Mouse (Mus musculus) regulatory T cell (primary cell): ENCODE results near the gene Hes7.

Experiments used
- in situ Hi-C: fragments of 300-600 bp; cut with MboI, MseI; formaldehyde crosslinking; loops from one replicate; pipeline ENCODE4 v1.15.1; 2025; ENCODE audit warnings: high pct_unique_total_duplicates

Hes7 gene

DNA sequence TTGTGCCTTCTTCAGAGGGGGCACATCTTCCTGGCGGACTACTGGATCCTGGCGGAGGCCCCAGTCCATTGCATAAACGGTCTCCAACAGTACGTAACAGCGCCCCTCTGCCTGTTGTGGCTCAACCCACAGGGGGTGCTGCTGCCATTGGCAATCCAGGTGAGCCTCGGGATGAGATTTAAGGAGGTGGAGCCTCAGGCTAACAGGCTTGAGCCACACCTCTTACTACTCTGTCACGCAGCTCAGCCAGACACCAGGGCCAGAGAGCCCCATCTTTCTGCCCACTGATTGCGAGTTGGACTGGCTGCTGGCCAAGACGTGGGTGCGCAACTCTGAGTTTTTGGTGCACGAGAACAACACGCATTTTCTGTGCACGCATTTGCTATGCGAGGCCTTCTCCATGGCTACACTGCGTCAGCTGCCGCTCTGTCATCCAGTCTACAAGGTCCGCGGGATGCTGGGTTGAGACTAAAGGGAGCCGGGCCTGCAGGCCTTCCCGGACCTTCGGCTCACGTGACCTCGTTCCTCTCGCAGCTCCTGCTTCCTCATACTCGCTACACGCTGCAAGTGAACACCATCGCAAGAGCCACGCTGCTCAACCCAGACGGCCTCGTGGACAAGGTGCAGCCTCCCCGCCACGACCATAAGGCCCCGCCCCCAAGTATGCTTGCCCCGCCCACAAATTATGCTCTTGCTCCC is 13.9 kb downstream of the Hes7 start:
- in situ Hi-C loops: no loop called here

DNA sequence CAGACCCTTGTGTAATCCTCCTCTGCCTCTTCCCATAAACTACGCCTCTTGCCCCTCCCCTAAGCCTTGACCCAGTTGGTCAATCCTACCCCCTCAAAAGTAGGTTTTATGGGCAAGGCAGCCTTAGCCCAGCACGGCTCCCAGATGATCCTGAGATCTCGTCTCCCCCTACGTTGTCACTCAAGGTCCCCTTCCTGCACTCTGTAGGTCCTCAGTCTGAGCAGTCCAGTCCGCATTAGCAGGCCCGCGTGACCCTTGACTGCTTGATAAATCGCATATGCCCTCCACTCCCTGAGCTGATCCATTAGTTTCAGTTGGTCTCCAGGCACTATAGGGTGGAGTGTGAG is 14.4 kb downstream of the Hes7 start:
- in situ Hi-C loops: no loop called here

DNA sequence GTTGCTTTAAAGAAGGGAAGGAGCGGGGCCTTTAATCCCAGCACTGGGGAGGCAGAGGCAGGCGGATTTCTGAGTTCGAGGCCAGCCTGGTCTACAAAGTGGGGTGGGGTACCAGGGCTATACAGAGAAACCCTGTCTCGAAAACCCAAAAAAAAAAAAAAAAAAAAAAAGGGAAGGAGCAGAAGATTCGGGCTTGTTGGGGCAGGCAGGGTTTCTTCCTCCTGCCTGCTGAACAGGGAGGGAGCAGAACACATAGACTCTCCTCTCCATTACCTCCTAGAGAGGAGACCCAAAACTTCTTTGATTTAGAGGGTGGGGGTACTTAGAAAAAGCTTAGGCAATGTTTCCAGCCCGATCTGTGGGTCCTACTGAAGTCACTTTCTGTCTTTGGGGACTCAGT is 15.2 kb downstream of the Hes7 start:
- in situ Hi-C loops: no loop called here

DNA sequence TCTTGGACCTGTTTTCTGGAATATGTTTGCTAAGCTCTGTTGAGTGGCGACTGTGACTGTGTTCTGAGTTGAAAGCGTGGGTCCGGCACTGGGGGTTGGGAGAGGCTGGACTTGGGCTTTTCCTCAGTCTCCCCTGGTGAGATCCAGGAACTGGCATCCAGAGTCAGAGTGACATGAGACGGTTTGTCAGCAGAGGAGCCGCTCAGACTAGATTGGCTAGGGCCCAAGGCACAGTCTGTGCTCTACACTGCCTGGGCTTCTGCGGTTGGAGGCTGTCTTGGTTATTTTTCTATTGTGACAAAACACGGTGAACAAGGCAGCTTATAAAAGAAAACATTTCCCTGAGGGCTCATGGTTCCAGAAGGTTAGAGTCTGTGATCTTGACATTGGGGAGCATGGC is 27.3 kb downstream of the Hes7 start:
- in situ Hi-C loops: no loop called here

DNA sequence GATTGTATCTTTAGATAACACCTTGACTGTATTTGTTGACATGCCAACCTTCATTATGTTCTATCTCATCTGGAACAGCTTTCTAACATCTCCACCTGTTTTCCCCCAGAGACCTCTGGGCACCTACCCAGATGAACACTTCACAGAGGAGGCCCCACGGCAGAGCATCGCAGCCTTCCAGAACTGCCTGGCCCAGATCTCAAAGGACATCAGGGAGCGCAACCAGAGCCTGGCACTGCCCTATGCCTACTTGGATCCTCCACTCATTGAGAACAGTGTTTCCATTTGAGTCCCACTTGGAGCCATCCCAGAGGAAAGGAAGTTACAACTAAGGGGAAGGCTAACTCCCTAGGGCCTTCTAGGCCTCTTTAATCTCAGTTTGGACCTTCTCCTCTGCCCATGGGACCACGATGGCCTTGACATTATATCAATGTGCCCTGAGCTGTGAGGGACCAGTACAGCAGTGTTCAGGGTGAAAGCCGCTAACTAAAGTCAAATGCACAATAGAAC is 28.3 kb downstream of the Hes7 start:
- in situ Hi-C loops: no loop called here

DNA sequence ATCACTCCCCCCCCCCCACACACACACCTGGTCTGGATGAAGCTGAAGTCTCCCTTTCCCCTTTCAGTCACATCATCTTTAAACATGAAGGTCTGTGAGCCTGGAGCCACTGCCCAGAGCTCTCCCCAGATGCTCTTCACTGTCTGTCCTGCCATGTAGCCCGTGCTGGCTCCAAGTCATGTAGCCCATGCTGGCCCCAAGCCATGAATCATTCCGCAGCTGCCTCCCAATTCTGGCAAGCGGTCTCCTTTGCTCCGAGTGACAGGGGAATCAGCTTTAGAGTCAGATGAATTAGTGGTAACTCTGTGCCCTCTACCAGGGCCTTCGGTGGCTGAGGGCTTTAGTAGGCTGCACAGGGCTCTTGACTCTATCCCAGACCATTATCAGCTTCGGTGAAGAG is 29.5 kb downstream of the Hes7 start:
- in situ Hi-C loops: no loop called here

DNA sequence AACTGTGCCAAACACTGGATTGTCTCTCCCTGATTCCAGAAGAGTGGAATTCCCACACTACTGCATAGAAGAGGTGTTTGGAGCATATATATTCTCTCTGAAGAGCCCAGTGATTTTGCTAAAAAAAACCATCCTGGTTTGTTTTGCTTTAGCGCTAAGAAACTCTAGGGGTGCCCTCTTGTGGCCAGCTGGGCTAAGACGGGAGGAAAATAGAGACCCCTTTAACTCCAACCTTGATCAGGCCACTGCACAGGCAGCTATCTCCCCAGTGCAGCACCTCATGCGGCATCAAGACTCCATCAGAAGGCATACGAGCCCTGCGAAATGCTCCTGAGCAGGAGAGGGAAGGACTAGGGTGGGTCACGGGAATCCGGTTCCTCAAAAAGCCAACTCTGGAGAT is 30.2 kb downstream of the Hes7 start:
- in situ Hi-C loops: no loop called here

DNA sequence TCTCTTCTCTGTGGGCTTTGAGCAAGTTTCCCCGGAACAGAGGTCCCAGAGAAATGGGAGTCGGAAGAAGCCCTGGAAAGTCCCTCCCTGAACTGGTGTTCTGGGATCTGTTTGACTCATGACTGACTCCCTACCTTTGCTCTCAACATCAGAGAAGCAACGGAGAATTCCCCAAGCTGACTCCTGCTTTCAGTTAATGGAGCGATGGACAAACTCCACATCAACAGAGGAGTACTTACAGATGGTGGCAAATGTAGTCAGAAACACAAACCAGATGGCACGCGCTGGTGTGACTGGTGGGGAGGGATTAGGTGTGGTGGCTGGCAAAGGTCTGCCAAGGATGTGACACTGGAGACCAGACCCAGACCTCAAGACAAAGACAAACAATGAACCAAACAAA is 30.8 kb downstream of the Hes7 start:
- in situ Hi-C loops: no loop called here

DNA sequence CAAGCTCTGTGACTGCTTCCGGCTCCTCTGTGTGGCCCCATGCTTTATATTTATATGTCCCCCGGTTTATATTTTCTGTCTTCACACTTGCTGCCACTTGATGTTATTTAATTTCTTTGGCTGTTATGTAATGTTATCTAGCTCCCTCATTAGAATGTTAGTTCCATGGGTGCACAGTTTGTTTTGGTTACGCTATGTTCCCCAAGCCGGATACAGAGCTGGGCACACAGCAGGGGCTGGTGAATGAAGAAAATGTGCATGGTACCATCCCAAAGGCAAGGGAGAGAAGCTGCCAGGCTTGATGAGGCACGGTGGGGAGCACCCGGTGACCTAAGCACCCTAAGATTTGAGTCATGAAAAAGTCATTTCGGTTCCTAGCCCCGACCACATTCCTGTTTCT is 33.6 kb downstream of the Hes7 start:
- in situ Hi-C loops: no loop called here

DNA sequence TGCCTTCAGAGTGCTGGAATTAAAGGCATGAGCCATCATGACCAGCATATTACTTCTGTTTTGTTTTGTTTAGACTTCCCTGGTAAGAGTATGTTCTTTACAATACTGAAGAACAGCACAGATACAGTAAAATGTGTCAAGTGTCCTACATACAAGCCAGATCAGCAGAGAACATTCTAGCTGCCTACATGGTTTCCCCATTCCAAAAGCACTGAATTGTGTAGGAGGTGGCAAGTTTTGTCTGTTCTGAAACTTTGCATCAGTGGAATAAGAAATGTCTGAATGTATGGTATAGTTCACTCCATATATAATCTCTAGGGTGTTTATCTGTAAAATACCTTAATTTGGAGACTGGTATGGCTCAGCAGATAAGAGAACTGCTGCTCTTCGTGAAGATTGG is 35.1 kb downstream of the Hes7 start:
- in situ Hi-C loops: loop anchor here (5.0 kb wide), 1 partner anchor 82 kb away; the partner anchor contains the start of gene Gucy2e

DNA sequence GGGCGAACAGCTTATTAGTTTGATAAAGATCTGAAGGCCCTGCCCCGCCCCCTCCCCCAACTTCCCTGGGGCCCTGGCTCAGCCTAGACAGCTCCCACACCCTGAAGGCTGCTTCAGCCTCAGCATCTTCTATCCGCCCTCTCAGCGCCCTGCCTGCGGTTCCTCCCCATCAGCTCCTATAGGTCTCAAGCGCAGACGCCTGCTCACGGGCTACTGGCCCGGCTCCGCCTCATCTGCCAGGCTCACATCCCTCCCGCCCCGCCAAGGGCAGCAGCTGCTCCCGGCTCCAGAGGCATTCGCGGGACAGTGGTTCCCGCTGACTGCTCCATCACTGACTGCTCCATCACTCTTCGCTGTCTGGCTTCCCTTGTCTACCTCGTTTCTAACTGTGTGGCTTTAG is 36.6 kb downstream of the Hes7 start, which contains the start of gene Alox12b:
Gene Alox12b, plus strand, starts transcription at position 190 of the 400 bp plus-strand sequence.
- in situ Hi-C loops: loop anchor here (5.0 kb wide), 1 partner anchor 81 kb away; the partner anchor contains the start of gene Gucy2e

DNA sequence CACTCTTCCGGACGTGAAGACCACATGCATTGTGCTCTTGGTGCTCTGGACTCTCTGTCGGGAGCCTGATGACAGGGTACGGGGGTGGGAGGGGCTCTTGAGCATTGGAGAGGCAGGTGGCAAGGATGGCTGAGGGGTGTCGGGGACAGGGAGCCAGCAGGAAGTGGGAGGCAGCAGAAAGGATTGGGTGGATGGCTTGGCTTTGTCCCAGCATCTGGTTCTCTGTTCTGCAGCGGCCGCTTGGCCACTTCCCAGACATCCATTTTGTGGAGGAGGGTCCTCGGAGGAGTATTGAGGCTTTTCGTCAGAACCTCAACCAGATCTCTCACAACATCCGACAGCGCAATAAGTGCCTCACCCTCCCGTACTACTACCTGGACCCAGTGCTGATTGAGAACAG is 49.1 kb downstream of the Hes7 start:
- in situ Hi-C loops: no loop called here

DNA sequence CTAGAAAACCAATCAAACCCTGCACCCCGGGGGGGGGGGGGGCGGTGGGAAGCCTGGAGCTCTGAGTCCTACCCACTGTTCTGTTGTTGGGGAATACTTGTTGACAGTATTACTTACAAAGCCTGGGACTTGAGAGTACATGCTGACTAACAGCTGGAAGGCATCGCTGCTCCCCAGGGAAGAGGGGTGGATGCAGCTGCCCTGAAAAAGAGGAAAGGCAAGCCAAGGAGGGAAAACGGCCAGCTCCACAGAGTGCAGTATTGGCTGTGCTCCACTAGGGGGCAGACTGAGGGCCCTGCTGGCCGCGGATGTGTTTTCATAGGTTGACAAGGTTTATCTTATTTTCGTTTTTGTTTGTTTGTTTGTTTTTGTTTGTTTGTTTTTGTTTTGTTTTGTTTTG is 51.4 kb downstream of the Hes7 start:
- in situ Hi-C loops: no loop called here

DNA sequence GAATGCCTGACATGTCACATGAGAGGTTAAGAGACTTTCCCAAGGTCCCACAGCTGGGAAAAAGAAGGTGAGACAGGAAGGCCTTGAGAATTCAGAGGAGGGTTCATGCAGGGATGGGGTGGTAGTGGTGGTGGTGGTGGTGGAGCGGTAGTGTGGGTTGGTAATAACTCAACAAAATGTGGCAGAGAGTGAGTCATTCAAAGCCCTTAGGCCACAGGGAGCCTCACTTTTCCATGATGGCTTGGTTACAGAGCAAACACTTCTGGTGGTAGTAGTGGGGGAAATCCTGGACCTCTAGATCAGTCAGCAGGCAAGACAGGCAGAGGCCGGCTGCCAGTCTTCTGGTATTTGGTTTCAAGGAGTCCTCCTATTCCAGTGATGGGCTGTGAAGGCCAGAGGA is 52.4 kb downstream of the Hes7 start:
- in situ Hi-C loops: no loop called here
